Mouse (Mus musculus): ENCODE measurements at regions not wholly inside any gene's neighbourhood (a gene's known extent, or its start where the extent isn't known, plus 50 kb on each side); places are given as distances from the start of the nearest gene placed in this dataset.

GRCm38 (mm10) chr2:105454353-105454752 is 55.2 kb upstream of the Rcn1 start:
- CTCF ChIA-PET, result interaction anchor here (1.2 to 2.4 kb wide), 6 partner anchors 10 to 114 kb away, joined by 3 to 6 read pairs (median 4); no protein-coding TSS in a partner anchor
- POLR2A ChIA-PET, result no interaction called here

- POLR2A ChIA-PET, result interaction anchor here in 1 of 4 experiments (0.6 kb wide), 1 partner anchor 137 kb away, joined by 5 read pairs; no protein-coding TSS in a partner anchor
- CTCF ChIA-PET, result interaction anchor here (1.2 to 2.4 kb wide), 5 partner anchors 11 to 115 kb away, joined by 4 to 6 read pairs (median 4); no protein-coding TSS in a partner anchor
Observed at GRCm38 (mm10) chr2:105454836-105455235, 55.7 kb upstream of the Rcn1 start.

DNA sequence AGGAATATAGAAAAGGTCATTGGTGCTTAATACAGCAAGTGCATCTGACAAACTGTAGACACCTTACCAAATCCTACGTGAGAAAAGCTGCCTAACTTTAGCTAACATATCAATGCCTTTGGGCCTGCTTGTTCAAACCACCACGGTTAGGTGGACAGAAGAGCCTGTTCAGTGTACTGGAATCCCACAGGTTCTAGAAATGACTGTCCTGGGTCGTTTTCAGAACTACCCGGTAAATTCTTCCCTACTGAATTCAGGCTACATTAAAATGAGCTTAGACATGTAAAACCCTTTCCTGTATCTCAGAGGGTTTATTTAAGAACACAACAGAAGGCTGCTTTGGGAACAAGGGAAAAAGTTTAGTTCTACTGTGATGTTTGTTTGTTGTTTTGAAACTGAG is 59.5 kb upstream of the Rcn1 start:
- ChIA-PET POLR2A (interaction anchor here in 1 of 4 experiments (0.9 kb wide), 1 partner anchor 41 kb away, joined by 3 read pairs; no protein-coding TSS in a partner anchor), CTCF (interaction anchor here in 1 of 4 experiments (1.1 kb wide), 1 partner anchor 119 kb away, joined by 3 read pairs; no protein-coding TSS in a partner anchor)

GRCm38 (mm10) chr2:105459512-105459911 is 60.4 kb upstream of the Rcn1 start:
- ChIA-PET CTCF (no interaction called here), POLR2A (no interaction called here)

- POLR2A ChIA-PET, result no interaction called here
- CTCF ChIA-PET, result no interaction called here
Observed at GRCm38 (mm10) chr2:105465630-105466029, 66.5 kb upstream of the Rcn1 start.

DNA sequence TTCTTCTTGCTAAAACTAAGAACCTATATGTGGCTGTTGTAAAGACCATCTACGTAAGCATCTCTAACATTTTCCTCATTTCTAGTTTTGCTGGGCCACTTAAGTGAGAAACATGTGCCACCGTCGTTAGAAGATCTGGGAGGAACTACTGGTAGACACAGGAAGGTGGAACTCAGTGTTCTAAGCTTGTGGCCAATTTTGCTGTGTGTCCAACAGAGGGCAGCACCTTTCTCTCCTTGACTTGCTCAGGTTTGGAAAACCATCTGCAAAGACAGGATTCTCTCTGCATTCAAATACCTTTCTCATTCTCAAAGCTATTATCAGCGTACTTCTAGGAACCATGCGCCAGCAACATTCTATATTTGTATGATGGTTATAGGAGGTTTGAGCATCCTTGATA is 69.8 kb upstream of the Rcn1 start:
- CTCF ChIA-PET, result interaction anchor here (0.6 to 1.5 kb wide), 19 partner anchors 15 to 725 kb away, joined by 3 to 8 read pairs (median 4); no protein-coding TSS in a partner anchor

GRCm38 (mm10) chr2:105476028-105476677 is 77.0 kb upstream of the Rcn1 start:
- ChIA-PET POLR2A (interaction anchor here in 2 of 4 experiments (0.6 to 1.3 kb wide), 4 partner anchors 77 to 887 kb away, joined by 3 to 7 read pairs (median 4); partner anchors contain the start of genes Elp4 (in 1 of the 2) and Immp1l (in 1 of the 2)), CTCF (interaction anchor here in 2 of 4 experiments (0.6 to 1.1 kb wide), 2 partner anchors 9 to 751 kb away, joined by 3 read pairs; no protein-coding TSS in a partner anchor)

More for the DNA sequence above, 69.8 kb upstream of the Rcn1 start:
- POLR2A ChIA-PET, result no interaction called here

GRCm38 (mm10) chr2:105481990-105482592 is 83.0 kb upstream of the Rcn1 start:
- CTCF ChIA-PET, result interaction anchor here in 1 of 4 experiments (0.6 kb wide), 1 partner anchor 193 kb away, joined by 4 read pairs; no protein-coding TSS in a partner anchor
- POLR2A ChIA-PET, result no interaction called here

- POLR2A ChIA-PET, result interaction anchor here in 1 of 4 experiments (0.6 kb wide), 1 partner anchor 188 kb away, joined by 4 read pairs; no protein-coding TSS in a partner anchor
- CTCF ChIA-PET, result no interaction called here
Observed at GRCm38 (mm10) chr2:105484496-105484895, 85.4 kb upstream of the Rcn1 start.

DNA sequence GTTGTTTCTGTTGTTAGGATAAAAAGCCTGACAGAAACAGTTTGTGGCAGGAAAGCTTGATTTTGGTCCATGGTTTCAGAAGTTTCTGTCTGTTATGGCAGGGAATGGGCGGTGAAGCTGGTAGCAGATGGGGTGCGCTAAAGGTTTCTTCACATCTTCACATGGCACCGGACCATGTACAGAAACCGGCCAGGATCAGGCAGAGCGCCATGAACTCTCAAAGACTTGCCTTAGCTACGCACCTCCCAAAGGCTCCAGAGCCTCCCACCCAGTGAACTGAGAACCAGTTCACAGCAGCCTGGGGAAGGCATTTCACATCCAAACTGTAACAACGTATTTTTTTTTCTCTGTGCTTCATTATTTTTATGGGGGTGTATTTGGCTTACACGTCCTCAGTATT is 86.2 kb upstream of the Rcn1 start:
- ChIA-PET CTCF (interaction anchor here in 1 of 4 experiments (0.7 kb wide), 1 partner anchor 18 kb away, joined by 3 read pairs; no protein-coding TSS in a partner anchor), POLR2A (no interaction called here)

DNA sequence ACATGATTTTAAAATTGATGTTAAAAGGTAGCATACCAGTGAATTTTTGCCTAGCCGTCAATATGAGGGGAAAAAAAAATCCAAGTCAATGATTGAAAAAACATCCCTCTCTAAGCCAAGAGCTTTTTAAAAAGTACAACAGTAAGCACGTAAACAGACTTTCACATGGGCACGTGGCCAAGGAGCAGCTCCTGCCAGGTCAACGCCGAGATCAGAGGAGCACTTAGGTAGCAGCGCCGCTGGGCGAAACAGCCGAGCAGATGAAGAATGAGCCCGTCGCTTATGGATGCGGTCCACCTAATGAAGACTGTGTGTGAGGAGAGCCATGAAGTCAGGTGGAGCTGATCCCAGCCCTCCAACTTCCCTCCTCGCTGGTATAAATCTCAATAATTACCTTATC is 96.7 kb upstream of the Rcn1 start:
- ChIA-PET CTCF (interaction anchor here in 1 of 4 experiments (0.7 kb wide), 1 partner anchor 27 kb away, joined by 3 read pairs; no protein-coding TSS in a partner anchor), POLR2A (no interaction called here)

DNA sequence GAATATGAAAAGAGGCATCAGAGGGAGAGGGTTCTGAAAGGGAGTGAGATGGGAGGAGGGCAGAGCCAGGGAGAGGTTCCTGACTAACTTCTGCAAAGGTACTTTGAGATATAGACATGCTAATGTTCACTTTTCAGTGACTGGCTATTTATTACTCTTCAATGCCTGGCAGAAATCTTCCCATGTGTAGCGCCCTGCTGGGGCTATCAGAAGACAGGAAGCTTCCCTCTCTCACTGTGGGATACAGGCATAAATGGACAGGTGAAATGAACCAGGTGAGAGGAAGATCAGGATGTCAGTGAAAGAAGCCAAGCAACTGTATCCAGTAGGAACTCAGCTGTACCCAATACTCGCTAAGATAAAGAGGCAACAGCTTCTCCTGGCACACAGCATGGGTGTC is 105.1 kb upstream of the Rcn1 start:
- ChIA-PET POLR2A (interaction anchor here in 1 of 4 experiments (0.8 kb wide), 1 partner anchor 106 kb away, joined by 3 read pairs; the partner anchor contains the start of gene Rcn1), CTCF (interaction anchor here in 1 of 4 experiments (0.6 kb wide), 1 partner anchor 193 kb away, joined by 3 read pairs; no protein-coding TSS in a partner anchor)

DNA sequence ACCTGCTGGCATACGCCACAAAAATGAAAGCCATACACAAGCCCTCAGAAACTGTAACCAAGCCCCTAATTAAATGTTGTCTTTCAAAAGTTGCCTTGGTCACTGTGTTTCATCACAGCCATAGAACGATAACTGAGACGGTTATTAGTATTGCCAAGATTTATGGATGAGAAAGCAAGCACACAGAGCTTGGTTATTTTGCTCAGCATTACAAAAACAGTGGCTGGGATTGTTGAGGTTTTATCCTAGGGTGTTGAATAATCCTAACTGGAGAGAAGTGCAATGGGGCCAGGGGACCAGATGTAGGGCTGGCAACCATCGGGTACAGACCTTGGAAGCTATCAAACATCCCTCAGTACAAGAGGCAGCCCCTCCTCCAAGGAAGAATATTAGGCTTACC is 106.4 kb upstream of the Rcn1 start:
- ChIA-PET POLR2A (no interaction called here), CTCF (no interaction called here)

GRCm38 (mm10) chr2:105507160-105507559 is 108.0 kb upstream of the Rcn1 start:
- ChIA-PET POLR2A (no interaction called here), CTCF (no interaction called here)

GRCm38 (mm10) chr2:105510816-105511215 is 111.7 kb upstream of the Rcn1 start:
- POLR2A ChIA-PET, result interaction anchor here in 3 of 4 experiments (0.6 to 1.9 kb wide), 13 partner anchors 8 to 394 kb away, joined by 3 to 7 read pairs (median 4); partner anchors contain the start of genes Elp4 (in 2 of the 3), Immp1l (in 2 of the 3) and Rcn1 (in 1 of the 3)

GRCm38 (mm10) chr2:105511690-105512089 is 112.6 kb upstream of the Rcn1 start:
- CTCF ChIA-PET, result no interaction called here

More at GRCm38 (mm10) chr2:105510816-105511215, 111.7 kb upstream of the Rcn1 start:
- CTCF ChIA-PET, result interaction anchor here in 1 of 4 experiments (0.5 to 1.1 kb wide), 6 partner anchors 11 to 171 kb away, joined by 3 to 7 read pairs (median 4); no protein-coding TSS in a partner anchor

GRCm38 (mm10) chr2:105514226-105514625 is 115.1 kb upstream of the Rcn1 start:
- ChIA-PET POLR2A (interaction anchor here in 1 of 4 experiments (1.4 kb wide), 1 partner anchor 390 kb away, joined by 4 read pairs; the partner anchor contains the start of genes Elp4 and Immp1l), CTCF (interaction anchor here in 1 of 4 experiments (1.1 kb wide), 1 partner anchor 9 kb away, joined by 4 read pairs; no protein-coding TSS in a partner anchor)

More at GRCm38 (mm10) chr2:105511690-105512089, 112.6 kb upstream of the Rcn1 start:
- POLR2A ChIA-PET, result interaction anchor here in 2 of 4 experiments (0.6 to 1.8 kb wide), 4 partner anchors 104 to 1138 kb away, joined by 4 to 12 read pairs (median 6); partner anchors contain the start of genes Elp4 (in 2 of the 2) and Immp1l (in 2 of the 2)

DNA sequence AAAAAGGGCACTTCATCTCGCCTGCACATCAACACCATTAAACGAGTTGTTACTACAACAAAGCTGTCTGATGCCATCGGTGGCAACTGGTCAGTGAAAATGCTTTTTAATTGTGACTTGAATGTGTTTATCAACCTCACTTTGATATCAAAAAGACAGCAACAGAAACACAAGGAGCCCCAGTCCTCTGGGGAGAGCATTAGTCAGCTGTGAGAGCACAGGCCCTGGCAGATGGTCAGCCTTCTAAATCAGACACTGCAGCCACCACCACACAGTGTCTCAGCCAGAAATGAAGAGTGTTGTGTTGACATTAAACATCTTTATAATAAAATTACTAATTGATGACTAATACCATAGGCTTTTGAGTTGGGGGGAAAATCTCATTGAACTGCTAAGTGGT is 115.8 kb upstream of the Rcn1 start:
- POLR2A ChIA-PET, result interaction anchor here in 1 of 4 experiments (0.9 kb wide), 1 partner anchor 10 kb away, joined by 3 read pairs; no protein-coding TSS in a partner anchor
- CTCF ChIA-PET, result no interaction called here

DNA sequence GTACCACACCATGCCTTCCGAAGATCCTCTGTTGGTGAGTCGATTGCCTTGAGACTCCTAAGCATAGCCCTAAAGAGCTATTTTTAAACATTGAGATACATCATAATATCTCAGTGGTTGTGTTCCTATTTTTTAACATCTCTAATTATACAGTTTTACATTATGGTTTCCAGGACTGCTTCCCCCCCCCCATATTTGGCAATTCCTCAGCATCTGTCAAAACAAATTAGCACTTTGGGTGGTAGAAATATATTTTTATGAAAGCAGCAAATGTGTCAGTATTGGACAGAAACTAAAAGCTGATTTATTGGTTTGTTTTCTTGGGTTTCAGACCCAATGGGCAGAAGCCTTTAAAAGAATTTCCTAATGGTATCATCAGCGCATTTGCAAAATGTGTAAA is 116.2 kb upstream of the Rcn1 start:
- CTCF ChIA-PET, result no interaction called here
- POLR2A ChIA-PET, result interaction anchor here in 1 of 4 experiments (0.9 kb wide), 1 partner anchor 9 kb away, joined by 3 read pairs; no protein-coding TSS in a partner anchor

All from embryonic stem cell, embryonic (primary cell).